Mouse (Mus musculus) bone marrow macrophage, adult 2 months (primary cell): ENCODE measurements around the gene Gnai3.

Experiments used
- CTCF ChIP-seq: IDR thresholded peaks from 2 replicates; pipeline ENCODE4 v1.5.1; 2012; ENCODE audit warnings: low read depth, mild to moderate bottlenecking, low read length, moderate library complexity
- POLR2A ChIP-seq: IDR thresholded peaks from 2 replicates; pipeline ENCODE4 v1.6.1; 2012; ENCODE audit warnings: mild to moderate bottlenecking, low read depth, low read length, borderline replicate concordance

DNA sequence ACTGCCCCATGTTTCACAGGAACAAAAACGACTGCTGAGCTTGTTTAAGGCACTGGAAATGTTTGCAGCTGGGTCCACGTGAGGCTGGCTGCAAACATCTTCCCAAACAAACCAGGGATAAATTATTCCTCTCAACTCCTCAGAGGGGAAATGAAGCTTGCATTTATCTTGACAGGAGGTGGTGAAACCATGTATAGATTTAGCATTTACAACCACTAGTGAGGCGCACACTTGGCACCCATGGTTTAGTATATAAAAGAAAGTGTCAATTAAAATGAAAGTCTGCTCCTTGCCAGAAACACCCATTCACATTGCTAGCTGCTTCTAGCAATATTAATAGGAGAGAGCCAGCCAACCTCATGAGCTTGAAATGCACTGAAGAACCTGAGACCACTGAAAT lies 44.4 kb downstream of the Gnai3 start:
- TF ChIP-seq CTCF (no peak), POLR2A (no peak)
